ENCODE assay signal across 24 mouse cellular contexts in the genomic region with DNA sequence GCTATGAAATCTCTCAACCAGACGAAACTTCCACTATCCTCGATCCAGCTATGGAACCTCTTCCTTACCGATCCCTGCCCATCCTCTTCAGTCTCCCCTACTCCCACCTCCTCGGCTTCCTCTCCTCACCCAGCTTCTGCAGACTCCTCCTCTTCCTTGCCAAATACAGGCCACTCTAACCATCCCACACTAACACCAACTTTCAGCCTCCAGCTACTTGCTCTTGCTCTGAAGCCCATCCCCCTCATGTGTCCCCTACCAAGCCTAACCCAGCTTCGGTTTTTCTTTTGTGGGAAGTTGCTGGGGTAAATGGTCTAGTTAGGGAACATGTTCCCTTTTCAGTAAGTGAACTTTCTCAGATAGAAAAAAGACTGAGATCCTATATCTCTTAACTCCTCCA.
DNase-seq lines count a peak whose midpoint lies in the region; ATAC-seq lines count a peak whose summit lies in the region.
"Had no signal": no experiment of that assay in that cellular context is flagged by ENCODE, and none has a peak within 500 bp of the region (broad histone marks: within the 10 kb centered on the region; RNA-seq: fewer than 3 reads in every experiment).

No protein-coding gene starts in this region.

- no peak overlapping the region for H3K9ac ChIP-seq in midbrain, embryonic 13.5 days (replicated peaks)

- intact Hi-C loops in heart, postnatal 14 days (cut with DNase I): no loop called here

- H3K36me3 ChIP-seq in heart, embryonic 10.5 days: no peaks in the 10 kb centered on the region
- no peaks in the 10 kb centered on the region for H3K36me3 ChIP-seq in midbrain, embryonic 13.5 days
- H3K36me3 ChIP-seq: G1E had no signal

- no peaks in the 10 kb centered on the region for H3K27me3 ChIP-seq in heart, embryonic 10.5 days (ENCODE audit: insufficient read depth, poor library complexity, severe bottlenecking)
- no peaks in the 10 kb centered on the region for H3K27me3 ChIP-seq in midbrain, embryonic 13.5 days
- H3K27me3 ChIP-seq: CH12.LX, Patski had no signal

- ATAC-seq in midbrain, embryonic 13.5 days: no peak
- ATAC-seq: activated CD4-positive, CD25-positive, alpha-beta regulatory T cell, adult 4 months; CD4-positive, CD25-positive, alpha-beta regulatory T cell, adult 4 months; Patski had no signal

- WGBS in heart, embryonic 10.5 days: 85% methylated on average over 5 of the region's 5 CpGs
- 90% methylated on average over 5 of the region's 5 CpGs for WGBS in midbrain, embryonic 13.5 days

- H3K4me3 ChIP-seq in heart, embryonic 10.5 days: no peak overlapping the region
- H3K4me3 ChIP-seq in midbrain, embryonic 13.5 days (replicated peaks): no peak overlapping the region

- no peak overlapping the region for H3K4me2 ChIP-seq in midbrain, embryonic 13.5 days (replicated peaks)

- peak; percentile 64 for DNase-seq in heart, adult 11 months
- no peak for DNase-seq in heart, adult 8-10 months (ENCODE audit: low spot score)
- DNase-seq in heart, embryonic 10.5 days (ENCODE audit: low spot score): peak; percentile 54
- DNase-seq in heart, postnatal 14 days: no peak
- DNase-seq in ES-CJ7 (ENCODE audit: low read depth, low spot score) (peak; percentile 23), R1 (ENCODE audit: low read depth, low spot score) (peak; percentile 61)
- DNase-seq in thymus, postnatal 25 days: no peak
- DNase-seq: adrenal gland, adult 2 months; adrenal gland, adult 8-10 months; adrenal gland, postnatal 10 days; adrenal gland, postnatal 14 days; adrenal gland, postnatal 25 days; adrenal gland, postnatal 36 days; B cell, adult 2 months; cerebellum, adult 11 months; cerebellum, adult 11-12 months; cerebellum, adult 18-20 months; cerebellum, adult 2 months had no signal

- no peak overlapping the region for H3K27ac ChIP-seq in heart, embryonic 10.5 days
- no peak overlapping the region for H3K27ac ChIP-seq in midbrain, embryonic 13.5 days

- no peaks in the 10 kb centered on the region for H3K9me3 ChIP-seq in heart, embryonic 10.5 days
- no peaks in the 10 kb centered on the region for H3K9me3 ChIP-seq in midbrain, embryonic 13.5 days

- peaks cover 15% of the 10 kb centered on the region for H3K4me1 ChIP-seq in heart, embryonic 10.5 days
- H3K4me1 ChIP-seq in midbrain, embryonic 13.5 days (replicated peaks): peaks cover 15% of the 10 kb centered on the region

Comparison
In these comparisons a context has a peak if more than half of its experiments do, and no peak if none do; other contexts are left out.
1. DNase-seq: peak in heart, adult 11 months (single experiment), heart, embryonic 10.5 days (single experiment), ES-CJ7 (single experiment) and R1 (single experiment); none in heart, adult 8-10 months (single experiment), heart, postnatal 14 days (0 of 2) and thymus, postnatal 25 days (single experiment).